In the genomic region with DNA sequence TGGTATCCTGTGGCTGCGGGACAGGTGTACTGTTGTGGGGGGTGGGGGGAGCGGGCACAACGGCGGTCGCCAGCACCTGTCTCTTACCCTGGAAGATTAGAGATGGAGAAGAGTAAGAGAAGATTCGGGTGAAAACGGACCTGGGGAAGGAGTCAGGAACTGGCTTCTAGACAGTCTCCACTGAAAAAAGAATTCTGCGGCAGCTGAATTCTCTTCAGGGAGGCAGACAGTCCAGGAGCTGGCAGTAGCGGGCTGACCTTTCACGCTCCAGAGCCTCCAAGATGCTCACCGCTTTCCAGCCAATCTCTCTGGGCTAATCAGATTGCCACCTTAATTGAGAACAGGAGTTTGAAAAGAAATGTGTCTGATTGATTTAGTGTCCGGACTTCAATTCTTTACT, we compare ENCODE assay signal across 10 mouse cellular contexts. TPM values are rescaled to one million over a fixed set of nuclear protein-coding genes. Genes with fewer than 3 reads are reported as not detected.
DNase-seq lines count a peak whose midpoint lies in the region; ATAC-seq and TF ChIP-seq lines count a peak whose summit lies in the region.
"Had no signal": no experiment of that assay in that cellular context is flagged by ENCODE, and none has a peak within 500 bp of the region (broad histone marks: within the 10 kb centered on the region; RNA-seq: fewer than 3 reads in every experiment).

No protein-coding gene starts in this region.

- 0 out of 2 replicates have a peak, but pooled peaks have one; percentile 44 for ATAC-seq in forebrain, embryonic 12.5 days (ENCODE audit: low FRiP score)
- no peak for ATAC-seq in forebrain, embryonic 16.5 days
- peak; percentile 23; the same call in 1 of the 2 replicates for ATAC-seq in midbrain, embryonic 11.5 days (ENCODE audit: low FRiP score)
- no peak for ATAC-seq in stomach, postnatal 0 days (ENCODE audit: low FRiP score, low TSS enrichment)

- WGBS in forebrain, embryonic 12.5 days, result 41% methylated on average over 12 of the region's 12 CpGs
- WGBS in forebrain, embryonic 16.5 days, result 39% methylated on average over 12 of the region's 12 CpGs
- 52% methylated on average over 12 of the region's 12 CpGs for WGBS in midbrain, embryonic 11.5 days
- 89% methylated on average over 12 of the region's 12 CpGs for WGBS in stomach, postnatal 0 days

- H3K9ac ChIP-seq in forebrain, embryonic 12.5 days, result no peak overlapping the region
- no peak overlapping the region for H3K9ac ChIP-seq in forebrain, embryonic 16.5 days (replicated peaks; ENCODE audit: low read depth, low read length)
- no peak overlapping the region for H3K9ac ChIP-seq in midbrain, embryonic 11.5 days (ENCODE audit: low read length)
- H3K9ac ChIP-seq in stomach, postnatal 0 days (ENCODE audit: low read length), result no peak overlapping the region
- H3K9ac ChIP-seq: liver, embryonic 13.5 days had no signal

- no peak overlapping the region for H3K4me2 ChIP-seq in forebrain, embryonic 12.5 days
- no peak overlapping the region for H3K4me2 ChIP-seq in forebrain, embryonic 16.5 days (ENCODE audit: low read length)
- no peak overlapping the region for H3K4me2 ChIP-seq in midbrain, embryonic 11.5 days
- H3K4me2 ChIP-seq in stomach, postnatal 0 days (replicated peaks; ENCODE audit: low read depth), result no peak overlapping the region
- H3K4me2 ChIP-seq: liver, embryonic 13.5 days had no signal

- TF ChIP-seq POLR2A in cortical plate, adult 2 months (IDR thresholded peaks at IDR 0.05; ENCODE audit: extremely low read depth, insufficient read depth, low read length), result no peak

- TF ChIP-seq CTCF in cortical plate, adult 2 months (IDR thresholded peaks at IDR 0.05; ENCODE audit: extremely low read depth, insufficient read depth, low read length), result no peak
- TF ChIP-seq CTCF in stomach, postnatal 0 days (IDR thresholded peaks at IDR 0.05; ENCODE audit: low read depth), result no peak

- DNase-seq in MN1 (ENCODE audit: low spot score), result peak; percentile 58
- no peak for DNase-seq in midbrain, embryonic 11.5 days (ENCODE audit: low spot score, missing footprints)
- no peak for DNase-seq in adrenal gland, adult 18-20 months (ENCODE audit: low spot score in 2 of 2)
- DNase-seq in heart, adult 9 months (ENCODE audit: low spot score in 2 of 2), result no peak
- DNase-seq in stomach, postnatal 0 days (ENCODE audit: low spot score), result no peak
- DNase-seq: kidney, adult 18-20 months; liver, embryonic 13.5 days had no signal

- H3K36me3 ChIP-seq in forebrain, embryonic 12.5 days (replicated peaks), result no peaks in the 10 kb centered on the region
- no peaks in the 10 kb centered on the region for H3K36me3 ChIP-seq in forebrain, embryonic 16.5 days (ENCODE audit: control insufficient read depth, insufficient read depth)
- no peaks in the 10 kb centered on the region for H3K36me3 ChIP-seq in midbrain, embryonic 11.5 days (ENCODE audit: control insufficient read depth, insufficient read depth, low read length)
- H3K36me3 ChIP-seq in stomach, postnatal 0 days (ENCODE audit: control insufficient read depth, insufficient read depth, low read length), result no peaks in the 10 kb centered on the region
- H3K36me3 ChIP-seq: liver, embryonic 13.5 days had no signal

- H3K4me3 ChIP-seq in forebrain, embryonic 12.5 days (replicated peaks), result no peak overlapping the region
- no peak overlapping the region for H3K4me3 ChIP-seq in forebrain, embryonic 16.5 days (replicated peaks; ENCODE audit: low read length)
- H3K4me3 ChIP-seq in cortical plate, adult 2 months (ENCODE audit: insufficient read depth, low read length), result no peak overlapping the region
- H3K4me3 ChIP-seq in midbrain, embryonic 11.5 days (ENCODE audit: low read depth, low read length), result no peak overlapping the region
- no peak overlapping the region for H3K4me3 ChIP-seq in stomach, postnatal 0 days (ENCODE audit: low read depth, low read length)
- H3K4me3 ChIP-seq: liver, embryonic 13.5 days had no signal

- no peaks in the 10 kb centered on the region for H3K27me3 ChIP-seq in forebrain, embryonic 12.5 days
- no peaks in the 10 kb centered on the region for H3K27me3 ChIP-seq in forebrain, embryonic 16.5 days (replicated peaks; ENCODE audit: control insufficient read depth, insufficient read depth, low read length)
- no peaks in the 10 kb centered on the region for H3K27me3 ChIP-seq in midbrain, embryonic 11.5 days (ENCODE audit: control insufficient read depth, insufficient read depth, low read length)
- no peaks in the 10 kb centered on the region for H3K27me3 ChIP-seq in stomach, postnatal 0 days (ENCODE audit: control insufficient read depth, insufficient read depth, low read length)
- H3K27me3 ChIP-seq: liver, embryonic 13.5 days had no signal

- H3K4me1 ChIP-seq in forebrain, embryonic 12.5 days, result peaks cover 40% of the 10 kb centered on the region
- peaks cover 19% of the 10 kb centered on the region for H3K4me1 ChIP-seq in forebrain, embryonic 16.5 days (replicated peaks; ENCODE audit: control insufficient read depth, insufficient read depth, low read length)
- peaks cover 18% of the 10 kb centered on the region for H3K4me1 ChIP-seq in cortical plate, adult 2 months (ENCODE audit: control insufficient read depth, insufficient read depth, low read length)
- peaks cover 8% of the 10 kb centered on the region; the same call in 1 of the 2 replicates for H3K4me1 ChIP-seq in midbrain, embryonic 11.5 days (ENCODE audit: control insufficient read depth, insufficient read depth, low read length)
- no peaks in the 10 kb centered on the region for H3K4me1 ChIP-seq in stomach, postnatal 0 days (replicated peaks; ENCODE audit: control insufficient read depth, insufficient read depth)
- H3K4me1 ChIP-seq: liver, embryonic 13.5 days had no signal

- no peak for TF ChIP-seq EP300 in stomach, postnatal 0 days (optimal IDR thresholded peaks at IDR 0.05)

- H3K27ac ChIP-seq in forebrain, embryonic 12.5 days, result peak overlapping the region; percentile 39; the same call in 1 of the 2 replicates
- no peak overlapping the region for H3K27ac ChIP-seq in forebrain, embryonic 16.5 days (ENCODE audit: low read length)
- peak overlapping the region; percentile 80 for H3K27ac ChIP-seq in cortical plate, adult 2 months (ENCODE audit: insufficient read depth, low read length)
- H3K27ac ChIP-seq in midbrain, embryonic 11.5 days (ENCODE audit: low read depth, low read length), result peak overlapping the region; percentile 22; the same call in 1 of the 2 replicates
- H3K27ac ChIP-seq in stomach, postnatal 0 days (replicated peaks), result no peak overlapping the region
- H3K27ac ChIP-seq: liver, embryonic 13.5 days had no signal

- H3K9me3 ChIP-seq in forebrain, embryonic 12.5 days, result no peaks in the 10 kb centered on the region
- no peaks in the 10 kb centered on the region for H3K9me3 ChIP-seq in forebrain, embryonic 16.5 days (ENCODE audit: control insufficient read depth, low read length)
- H3K9me3 ChIP-seq in midbrain, embryonic 11.5 days (ENCODE audit: control insufficient read depth, low read length), result no peaks in the 10 kb centered on the region
- H3K9me3 ChIP-seq in stomach, postnatal 0 days (ENCODE audit: control insufficient read depth, low read length), result no peaks in the 10 kb centered on the region
- H3K9me3 ChIP-seq: liver, embryonic 13.5 days had no signal

RNA-seq across cellular contexts. Expression of a gene that starts 30.0 kb away (rescaled TPM):
- 24.5 and 27.2 TPM in 2 replicates for polyA plus RNA-seq in forebrain, embryonic 12.5 days (2016; fragmentation: Nextera tagmentation; extraction: Ambion mirVana)
- 33.1 and 37.2 TPM in 2 replicates for polyA plus RNA-seq in forebrain, embryonic 16.5 days (2015; fragmentation: Nextera tagmentation; extraction: Ambion mirVana)
- 70.3 and 74.8 TPM in 2 replicates for polyA plus RNA-seq in cortical plate, adult 2 months (2012; rRNA removed)
- 11.4 and 11.7 TPM in 2 replicates for polyA plus RNA-seq in midbrain, embryonic 11.5 days (2014; fragmentation: Nextera tagmentation; extraction: Ambion mirVana)
- 1 to 10 TPM; 2.7 to 7.0 TPM for total RNA-seq in adrenal gland, adult 18-20 months (2021)
- polyA plus RNA-seq in stomach, postnatal 0 days (2015; fragmentation: Nextera tagmentation; extraction: Ambion mirVana), result 0.76 and 0.99 TPM in 2 replicates

RNA-seq across cellular contexts. Expression of a gene that starts 54.0 kb away (rescaled TPM):
- 7.3 and 8.8 TPM in 2 replicates for polyA plus RNA-seq in forebrain, embryonic 12.5 days (2016; fragmentation: Nextera tagmentation; extraction: Ambion mirVana)
- 2.9 and 4.3 TPM in 2 replicates for polyA plus RNA-seq in forebrain, embryonic 16.5 days (2015; fragmentation: Nextera tagmentation; extraction: Ambion mirVana)
- 4.2 and 4.5 TPM in 2 replicates for polyA plus RNA-seq in cortical plate, adult 2 months (2012; rRNA removed)
- polyA plus RNA-seq in midbrain, embryonic 11.5 days (2014; fragmentation: Nextera tagmentation; extraction: Ambion mirVana), result 6.9 and 7.3 TPM in 2 replicates
- under 1 TPM; 0.58 to 0.70 TPM for total RNA-seq in adrenal gland, adult 18-20 months (2021)
- 0.96 and 1.2 TPM in 2 replicates for polyA plus RNA-seq in stomach, postnatal 0 days (2015; fragmentation: Nextera tagmentation; extraction: Ambion mirVana)

Comparison
In these comparisons a context has a peak if more than half of its experiments do, and no peak if none do; other contexts are left out.
1. ATAC-seq: peak in forebrain, embryonic 12.5 days (single experiment) and midbrain, embryonic 11.5 days (single experiment); none in forebrain, embryonic 16.5 days (single experiment) and stomach, postnatal 0 days (single experiment).
2. H3K27ac ChIP-seq: peak in forebrain, embryonic 12.5 days (single experiment), cortical plate, adult 2 months (single experiment) and midbrain, embryonic 11.5 days (single experiment); none in forebrain, embryonic 16.5 days (single experiment) and stomach, postnatal 0 days (single experiment).